Mouse (Mus musculus): ENCODE results near the gene Gmip. TPM values are rescaled to one million over a fixed set of nuclear protein-coding genes. Genes with fewer than 3 reads are reported as not detected.

Gmip gene
- total RNA-seq, 2 experiments from 2014 or later = 5.4 to 5.6 TPM

- no peak for DNase-seq
- intact Hi-C loops (cut with DNase I) = no loop called here
These were observed 42.5 kb downstream of the Gmip start for GRCm38 (mm10) chr8:69850926-69851506.

GRCm38 (mm10) chr8:69853869-69854268 is 45.4 kb downstream of the Gmip start:
- DNase-seq = no peak
- intact Hi-C loops (cut with DNase I) = no loop called here

GRCm38 (mm10) chr8:69860807-69861206 is 52.3 kb downstream of the Gmip start:
- DNase-seq = no peak
- intact Hi-C loops (cut with DNase I) = no loop called here

- DNase-seq = no peak
- intact Hi-C loops (cut with DNase I) = no loop called here
These were observed 52.8 kb downstream of the Gmip start for GRCm38 (mm10) chr8:69861251-69861650.

GRCm38 (mm10) chr8:69863387-69864020 is 55.0 kb downstream of the Gmip start:
- intact Hi-C loops (cut with DNase I) = no loop called here
- no peak for DNase-seq

- DNase-seq = no peak
- intact Hi-C loops (cut with DNase I) = no loop called here
These were observed 55.7 kb downstream of the Gmip start for GRCm38 (mm10) chr8:69864180-69864579.

- DNase-seq = no peak
- intact Hi-C loops (cut with DNase I) = no loop called here
These were observed 59.3 kb downstream of the Gmip start for GRCm38 (mm10) chr8:69867696-69868326.

- no peak for DNase-seq
- intact Hi-C loops (cut with DNase I) = loop anchor here (5.0 kb wide), 1 partner anchor 243 kb away; the partner anchor contains the start of gene Zfp868
These were observed 61.7 kb downstream of the Gmip start for GRCm38 (mm10) chr8:69870003-69870765.

GRCm38 (mm10) chr8:69870907-69871306 is 62.4 kb downstream of the Gmip start:
- intact Hi-C loops (cut with DNase I) = loop anchor here (5.0 kb wide), 1 partner anchor 244 kb away; the partner anchor contains the start of gene Zfp868
- no peak for DNase-seq

Other genes starting within 250 kb of the Gmip start
- gene Zfp868, start 183.1 kb upstream of the Gmip start, total RNA-seq (2021) = 1 to 10 TPM; 7.7 to 9.1 TPM
- 1 to 10 TPM; 1.0 to 1.9 TPM for gene Zfp964, start 154.2 kb upstream of the Gmip start, total RNA-seq (2021)
- gene Zfp869, start 98.0 kb upstream of the Gmip start, total RNA-seq (2021) = 10 to 100 TPM; 13.6 to 16.1 TPM
- gene Zfp963, start 58.7 kb upstream of the Gmip start, total RNA-seq (2021) = 1 to 10 TPM; 2.0 to 2.2 TPM
- gene Gm20422, start 33.8 kb upstream of the Gmip start, total RNA-seq (2021) = 1 to 10 TPM in 1 of 2 experiments, not detected in 1; 1.3 TPM
- 10 to 100 TPM; 14.1 to 14.4 TPM for gene Atp13a1, start 17.5 kb upstream of the Gmip start, total RNA-seq (2021)
- 10 to 100 TPM; 14.4 to 16.2 TPM for gene Zfp866, start 17.5 kb upstream of the Gmip start, total RNA-seq (2021)
- gene Lpar2, start 13.8 kb downstream of the Gmip start, total RNA-seq (2021) = under 1 TPM; 0.16 to 0.42 TPM
- not detected for gene Pbx4, start 23.8 kb downstream of the Gmip start, total RNA-seq (2021)
- 1 to 10 TPM; 1.7 to 2.4 TPM for gene Cilp2, start 79.0 kb downstream of the Gmip start, total RNA-seq (2021)
- not detected for gene Tssk6, start 93.5 kb downstream of the Gmip start, total RNA-seq (2021)
- 100 to 1,000 TPM; 451 to 482 TPM for gene Ndufa13, start 93.9 kb downstream of the Gmip start, total RNA-seq (2021)
- 10 to 100 TPM in 1 of 2 experiments, 1 to 10 TPM in 1; 9.1 to 12.1 TPM for gene Yjefn3, start 94.0 kb downstream of the Gmip start, total RNA-seq (2021)
- 10 to 100 TPM; 31.6 to 36.5 TPM for gene Gatad2a, start 187.7 kb downstream of the Gmip start, total RNA-seq (2021)
- 10 to 100 TPM; 35.3 to 38.6 TPM for gene Mau2, start 234.1 kb downstream of the Gmip start, total RNA-seq (2021)
- 10 to 100 TPM; 18.7 to 22.0 TPM for gene Sugp1, start 234.1 kb downstream of the Gmip start, total RNA-seq (2021)